Mouse (Mus musculus): Measurements from ENCODE around the gene Piwil1.

Gene Piwil1

DNA sequence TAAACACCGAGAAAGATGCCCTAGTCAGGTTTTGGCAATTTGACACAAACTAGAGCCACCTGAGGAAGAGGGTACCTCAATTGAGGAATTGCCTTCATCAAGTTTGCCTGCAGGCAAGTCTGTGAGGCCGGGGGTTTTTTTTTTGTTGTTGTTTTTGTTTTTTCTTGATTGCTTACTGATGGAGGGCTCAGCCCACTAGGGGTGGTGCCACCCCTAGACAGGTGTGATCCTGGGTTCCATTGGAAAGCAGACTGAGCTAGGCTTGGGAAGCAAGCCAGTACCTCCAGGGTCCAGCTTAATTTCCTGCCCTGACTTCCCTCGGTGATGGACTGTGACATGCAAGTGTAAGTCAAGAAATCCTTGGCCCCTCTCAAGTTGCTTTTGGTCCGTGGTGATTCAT is at the start of gene Piwil1:
Gene Piwil1, plus strand, starts transcription at position 301 of the 400 bp plus-strand sequence.
- no peak for DNase-seq (ENCODE audit: low spot score)

DNA sequence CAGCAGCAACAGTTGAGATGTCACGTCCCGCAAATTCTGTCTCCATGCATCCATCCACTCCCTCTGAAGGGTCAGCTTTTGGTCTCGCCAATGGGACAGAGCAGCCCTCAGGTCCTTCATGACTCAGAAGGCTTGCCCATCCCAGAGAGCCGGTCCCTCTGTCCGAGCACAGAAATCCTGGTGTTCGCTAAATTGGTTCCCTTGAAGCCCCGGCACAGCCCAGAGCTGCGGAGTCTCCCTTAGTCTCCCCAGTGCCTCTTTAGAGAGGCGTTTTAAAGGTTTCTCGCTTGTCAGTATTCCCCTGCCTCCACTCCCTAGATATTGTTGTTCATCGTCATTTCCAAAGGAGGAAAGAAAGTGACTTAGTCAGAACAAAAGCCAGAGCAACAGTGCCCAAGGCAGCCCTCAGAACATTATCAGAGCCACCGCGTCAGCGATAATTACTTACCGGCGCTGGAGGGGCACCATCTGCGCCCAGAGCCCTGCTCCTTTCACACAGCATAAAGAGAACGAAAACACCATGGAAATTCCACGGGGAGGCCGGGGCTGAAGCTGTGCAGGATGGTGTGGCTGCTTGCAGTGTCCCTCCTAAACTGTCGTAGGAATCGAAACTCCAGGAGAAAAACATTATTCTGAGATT is 45.7 kb upstream of the Piwil1 start:
- no peak for DNase-seq (ENCODE audit: low spot score)

DNA sequence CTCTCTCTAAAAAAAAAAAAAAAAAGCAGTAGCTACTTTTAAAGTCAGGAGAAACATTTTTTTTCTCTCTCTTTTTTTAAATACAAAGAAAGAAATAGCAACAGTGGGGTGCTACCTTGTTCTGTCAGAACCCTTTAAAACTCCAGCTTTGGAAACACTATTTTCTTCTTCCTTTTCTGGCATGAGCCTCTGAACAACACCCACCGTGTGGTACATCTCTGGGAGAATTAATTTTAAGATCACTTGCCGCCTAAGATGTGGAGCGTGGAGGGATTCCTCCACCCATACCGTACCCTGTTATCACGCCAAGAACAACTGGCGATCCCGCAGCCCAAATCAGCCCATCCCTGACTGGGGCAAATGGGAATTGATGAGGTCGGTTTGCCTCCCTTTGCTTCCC is 42.2 kb upstream of the Piwil1 start:
- no peak for DNase-seq (ENCODE audit: low spot score)

GRCm38 (mm10) chr5:128662881-128663280 is 39.4 kb upstream of the Piwil1 start:
- no peak for DNase-seq (ENCODE audit: low spot score)

DNA sequence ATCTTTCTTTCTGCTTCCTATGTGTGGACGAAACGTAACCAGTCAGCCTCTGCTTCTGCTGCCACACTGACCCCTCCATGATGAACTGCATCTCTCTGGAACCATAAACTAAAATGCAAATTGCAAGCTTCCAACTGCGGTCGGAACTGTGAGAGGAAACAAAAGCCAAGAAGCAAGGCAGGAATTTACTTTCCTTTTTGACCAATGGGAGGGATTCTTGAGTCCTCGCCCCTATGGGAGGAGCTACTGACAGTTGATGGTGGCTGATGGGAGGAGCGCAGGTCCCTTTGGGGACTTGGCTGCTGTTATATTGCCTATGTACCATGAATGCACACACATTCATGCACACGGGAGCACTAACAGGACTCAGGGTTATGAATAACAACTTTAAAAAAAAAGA is 38.3 kb upstream of the Piwil1 start:
- no peak for DNase-seq (ENCODE audit: low spot score)

GRCm38 (mm10) chr5:128665045-128665444 is 37.3 kb upstream of the Piwil1 start:
- DNase-seq (ENCODE audit: low spot score): no peak

DNA sequence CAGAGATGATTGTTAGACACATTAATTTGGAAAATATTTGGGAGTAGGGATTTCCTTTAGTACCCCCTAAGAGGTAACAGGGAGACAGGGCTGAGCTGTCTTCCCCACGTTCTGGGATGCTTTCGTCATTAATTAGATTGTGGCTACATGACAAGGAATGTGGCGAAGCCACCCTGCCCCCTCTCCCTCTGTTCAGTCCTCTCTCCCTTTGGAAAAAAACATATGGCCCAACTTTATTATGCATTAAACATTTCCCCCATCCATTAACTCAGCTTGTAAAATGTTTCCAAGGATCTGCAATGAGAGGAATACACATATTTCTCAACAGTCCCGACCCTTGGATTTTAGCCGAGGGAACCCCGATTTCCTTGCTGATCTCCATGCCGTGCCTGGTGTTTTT is 35.0 kb upstream of the Piwil1 start:
- no peak for DNase-seq (ENCODE audit: low spot score)

GRCm38 (mm10) chr5:128674124-128674523 is 28.2 kb upstream of the Piwil1 start:
- DNase-seq (ENCODE audit: low spot score): no peak

- DNase-seq (ENCODE audit: low spot score): no peak
Observed at GRCm38 (mm10) chr5:128677373-128677772, 25.0 kb upstream of the Piwil1 start.

- no peak for DNase-seq (ENCODE audit: low spot score)
Observed at GRCm38 (mm10) chr5:128677861-128678260, 24.5 kb upstream of the Piwil1 start.

- no peak for DNase-seq (ENCODE audit: low spot score)
Observed at GRCm38 (mm10) chr5:128681456-128681855, 20.9 kb upstream of the Piwil1 start.

DNA sequence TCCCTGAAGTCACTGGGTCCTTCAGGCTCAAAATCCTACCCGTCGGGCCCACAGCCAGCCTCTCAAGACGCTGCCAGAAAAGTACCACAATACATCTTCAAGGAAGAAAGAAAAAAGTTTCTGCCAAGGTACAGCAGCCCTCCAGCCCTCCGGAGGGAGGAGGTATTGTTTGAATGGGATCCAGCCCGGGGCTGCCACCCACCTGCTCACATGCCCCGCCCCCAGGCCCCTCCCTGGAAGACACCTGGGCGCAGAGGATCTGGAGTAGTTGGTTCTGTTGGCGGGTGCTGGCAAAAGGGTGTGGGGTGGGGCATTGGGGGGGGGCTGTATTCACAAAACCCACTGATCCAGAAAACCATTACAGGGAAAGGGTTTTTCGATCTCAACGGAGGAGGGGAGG is 18.1 kb upstream of the Piwil1 start:
- DNase-seq (ENCODE audit: low spot score): no peak

GRCm38 (mm10) chr5:128684621-128685020 is 17.7 kb upstream of the Piwil1 start:
- no peak for DNase-seq (ENCODE audit: low spot score)

- DNase-seq (ENCODE audit: low spot score): no peak
Observed at GRCm38 (mm10) chr5:128687139-128687538, 15.2 kb upstream of the Piwil1 start.

DNA sequence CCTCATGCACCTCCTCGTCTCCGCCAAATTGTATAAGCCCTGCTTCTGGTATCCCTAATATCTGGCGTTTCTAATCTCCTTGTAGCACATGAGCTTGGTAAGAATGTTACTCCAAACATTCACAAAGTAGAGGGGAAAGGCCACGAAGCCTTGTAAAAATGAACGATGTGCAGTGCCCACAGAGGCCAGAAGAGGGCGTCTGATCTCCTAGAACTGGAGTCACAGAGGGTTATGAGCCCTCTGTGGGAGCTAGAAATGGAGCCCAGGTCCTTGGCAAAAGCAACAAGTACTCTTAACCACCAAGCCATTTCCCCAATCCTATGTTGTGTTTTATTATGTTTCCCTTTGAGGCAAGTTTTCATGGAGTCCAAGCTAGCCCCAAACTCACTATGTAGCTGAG is 8.2 kb upstream of the Piwil1 start:
- DNase-seq (ENCODE audit: low spot score): no peak

DNA sequence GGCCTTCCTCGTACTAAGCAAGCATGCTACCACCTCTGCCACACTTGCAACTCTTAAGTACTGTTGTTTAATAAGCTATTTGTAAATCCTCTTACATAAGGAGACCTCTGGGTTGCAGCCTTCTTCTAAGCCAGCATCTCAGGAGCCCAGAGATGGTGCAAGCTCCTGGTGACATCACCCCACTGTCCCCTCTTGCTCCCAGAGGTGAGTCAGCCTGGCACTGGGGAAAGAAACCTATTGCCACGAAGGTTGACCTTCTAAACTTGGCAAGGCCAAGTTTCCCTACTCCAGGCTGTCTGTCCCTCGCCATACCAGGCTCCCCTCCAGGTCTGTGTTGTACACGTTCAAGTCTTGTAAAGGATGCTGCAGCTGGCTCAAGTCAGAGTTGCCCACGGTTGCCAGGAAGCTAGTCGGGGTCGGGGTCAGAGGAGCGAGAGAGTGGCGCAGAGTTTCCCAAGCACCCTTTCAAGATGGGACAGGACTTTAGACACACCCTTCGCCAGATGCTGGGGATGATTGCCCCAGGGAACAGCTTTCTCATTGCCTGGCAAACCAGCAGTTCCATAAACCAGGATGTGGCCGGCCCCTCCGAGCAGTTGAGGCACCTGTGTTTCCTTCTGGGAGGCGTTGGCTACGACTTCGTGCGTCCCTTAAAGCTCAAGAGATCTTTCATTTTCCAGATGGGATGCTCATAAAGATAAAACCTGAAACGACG is 7.6 kb upstream of the Piwil1 start:
- no peak for DNase-seq (ENCODE audit: low spot score)

GRCm38 (mm10) chr5:128696824-128697223 is 5.5 kb upstream of the Piwil1 start:
- no peak for DNase-seq (ENCODE audit: low spot score)

DNA sequence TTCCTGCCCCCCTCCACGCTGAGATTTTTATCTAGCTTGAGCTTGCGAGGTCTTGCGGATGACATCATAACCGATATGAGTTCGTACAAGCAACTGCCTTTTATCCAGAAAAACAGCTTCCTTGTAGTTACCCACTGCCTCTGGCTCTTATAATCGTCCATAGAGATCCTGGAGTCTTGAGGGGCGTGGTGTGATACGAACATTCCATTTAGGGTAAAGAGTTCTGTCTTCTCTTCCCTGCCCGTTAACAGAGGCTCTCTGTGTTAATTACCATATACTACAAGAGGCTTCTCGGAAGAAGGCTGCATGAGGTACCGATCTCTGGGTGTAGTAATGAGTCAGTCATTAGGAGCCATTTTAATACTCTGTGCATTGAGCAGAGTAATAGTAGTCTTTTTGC is 1.6 kb upstream of the Piwil1 start:
- no peak for DNase-seq (ENCODE audit: low spot score)

GRCm38 (mm10) chr5:128703688-128704087 is 1.4 kb downstream of the Piwil1 start:
- no peak for DNase-seq (ENCODE audit: low spot score)

DNA sequence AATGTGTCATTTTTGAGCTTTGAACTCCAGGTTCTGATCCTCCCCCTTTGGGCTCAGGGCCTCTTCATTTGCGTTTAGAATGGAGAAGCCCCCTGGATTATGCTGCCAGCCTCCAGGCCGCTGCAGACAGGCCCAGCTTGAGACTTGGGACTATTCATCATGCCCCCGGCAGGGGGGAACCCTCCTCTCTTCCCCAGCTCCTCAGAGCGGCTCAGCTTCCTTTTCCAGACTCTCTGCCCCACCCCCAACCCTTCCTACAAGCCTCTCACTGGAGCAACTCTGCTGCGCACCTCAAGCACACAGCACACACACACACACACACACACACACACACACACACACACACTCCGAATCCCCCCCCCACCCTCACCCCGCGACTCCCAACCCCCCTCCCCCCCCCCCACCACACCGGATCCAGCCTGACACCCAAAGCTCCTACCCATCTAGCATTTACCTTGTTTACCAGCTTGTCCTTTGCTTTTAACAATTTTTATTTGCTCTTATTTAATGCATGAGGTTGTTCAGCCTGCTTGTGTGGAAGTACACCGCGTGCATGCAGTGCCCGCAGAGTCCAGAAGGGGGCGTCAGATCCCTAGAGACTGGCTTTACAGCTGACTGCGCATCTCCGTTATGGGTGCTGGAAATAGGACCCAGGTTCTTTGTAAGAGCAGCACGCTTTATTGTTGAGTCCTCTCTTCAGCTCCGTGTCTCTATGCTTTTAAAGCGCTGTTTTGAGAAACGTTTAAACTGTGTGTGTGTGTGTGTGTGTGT is 2.0 kb downstream of the Piwil1 start:
- no peak for DNase-seq (ENCODE audit: low spot score)

DNA sequence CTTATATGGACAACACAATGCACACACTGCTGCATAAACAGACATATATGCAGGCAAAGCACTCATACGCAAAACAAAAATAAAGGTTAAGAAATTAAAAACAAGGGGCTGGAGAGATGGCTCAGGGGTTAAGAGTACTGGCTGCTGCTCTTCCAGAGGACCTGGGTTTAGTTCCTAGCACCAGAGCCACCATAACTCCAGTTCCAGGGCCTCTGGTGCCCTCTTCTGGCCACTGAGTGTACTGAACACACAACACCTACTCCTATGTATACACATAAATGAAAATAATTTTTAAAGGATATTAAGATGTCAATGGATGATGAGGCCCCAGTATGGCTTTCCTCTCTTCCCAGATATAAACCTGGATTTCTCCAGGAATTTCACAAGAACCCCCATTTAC is 4.1 kb downstream of the Piwil1 start:
- no peak for DNase-seq (ENCODE audit: low spot score)

DNA sequence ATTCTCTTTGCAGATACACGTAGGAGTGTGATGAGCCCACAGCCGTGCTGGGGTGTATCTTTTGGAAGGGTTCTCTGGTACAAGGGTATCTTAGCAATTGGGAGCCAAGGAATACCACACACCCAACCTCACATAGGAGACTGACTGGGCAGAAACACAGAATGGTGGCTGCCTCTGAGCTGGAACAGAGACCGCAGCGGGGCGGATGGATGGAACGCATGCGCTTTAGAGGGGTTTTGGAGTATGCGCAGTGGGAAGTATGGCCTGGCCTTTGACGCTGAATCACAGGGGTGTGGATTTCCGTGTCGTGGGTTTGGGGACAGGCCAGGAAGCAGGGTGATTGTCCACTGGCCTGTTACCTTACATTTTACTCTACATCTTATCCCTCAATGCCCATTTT is 4.9 kb downstream of the Piwil1 start:
- no peak for DNase-seq (ENCODE audit: low spot score)

DNA sequence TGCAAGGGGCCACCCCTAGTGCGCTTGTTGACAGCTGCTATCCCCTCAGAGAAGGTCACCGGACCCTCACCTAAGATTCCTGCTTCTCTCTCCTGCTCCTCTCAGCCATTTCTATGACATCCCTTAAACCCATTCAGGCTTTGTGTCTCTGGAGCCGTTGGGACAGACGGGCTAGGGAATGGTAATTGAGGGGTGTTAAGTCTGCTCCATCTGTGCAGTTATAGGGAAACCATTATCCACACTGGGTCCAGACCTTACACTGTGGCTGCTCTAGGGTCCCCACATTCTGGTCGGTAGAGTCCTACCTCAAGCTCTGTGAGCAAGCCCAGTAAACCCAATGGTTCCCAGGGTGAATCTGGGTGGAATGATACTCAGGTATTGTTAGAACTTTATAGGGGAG is 6.6 kb downstream of the Piwil1 start:
- no peak for DNase-seq (ENCODE audit: low spot score)

Data from urinary bladder, postnatal 25 days (tissue).